Mouse (Mus musculus): ENCODE measurements around the gene Fut11. TPM values are rescaled to one million over a fixed set of nuclear protein-coding genes. Genes with fewer than 3 reads are reported as not detected.

The Fut11 gene
- polyA plus RNA-seq, 1 experiment from 2014 or later, result 22.4 TPM

DNA sequence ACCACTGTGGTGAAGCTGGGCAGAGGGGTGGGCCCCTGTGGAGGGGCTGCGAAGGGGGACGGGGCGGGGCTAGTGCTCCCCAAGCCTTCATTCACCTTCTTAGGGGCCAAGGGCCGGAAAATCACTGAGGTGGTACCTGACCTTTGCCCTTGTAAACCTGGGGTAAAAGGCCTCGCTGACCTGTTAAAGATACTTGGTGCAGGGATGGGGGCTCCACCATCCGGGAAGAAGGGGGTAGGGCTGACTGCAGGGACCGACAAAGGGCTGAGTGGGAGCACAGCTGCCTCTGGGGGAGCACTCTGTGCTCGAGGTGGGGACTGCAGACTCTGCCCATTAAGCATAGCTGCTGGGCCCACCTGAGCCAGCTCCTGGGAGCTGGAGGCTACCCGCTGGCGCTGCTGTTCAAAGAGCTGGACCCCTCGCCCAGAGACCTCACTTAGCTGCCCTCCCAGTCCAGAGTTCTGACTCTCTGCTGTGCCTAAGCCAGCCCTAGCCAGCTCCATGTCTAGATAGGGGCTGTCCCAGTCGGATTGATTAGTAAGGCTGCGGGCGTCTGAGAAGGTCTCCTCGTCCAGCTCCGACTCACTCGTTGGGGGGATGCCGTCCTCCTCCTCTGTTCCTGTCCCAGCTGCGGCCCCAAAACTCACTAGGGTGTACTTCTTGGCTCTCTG, 33.0 kb upstream of the Fut11 start:
- Histone ChIP-seq H3K27ac (peak overlapping the region; percentile 90), H3K9me3 (replicated peaks; ENCODE audit: low read length) (no peaks in the 10 kb centered on the region), H3K4me1 (replicated peaks; ENCODE audit: insufficient read depth, low read length) (peaks cover 5% of the 10 kb centered on the region; the same call in 1 of the 2 replicates), H3K4me3 (replicated peaks; ENCODE audit: low read depth, low read length) (peak overlapping the region; percentile 64), H3K36me3 (ENCODE audit: insufficient read depth, low read length) (no peaks in the 10 kb centered on the region), H3K9ac (ENCODE audit: low read depth, low read length) (peak overlapping the region; percentile 66), H3K27me3 (ENCODE audit: insufficient read depth, low read length) (no peaks in the 10 kb centered on the region), H3K4me2 (ENCODE audit: low read length) (peak overlapping the region; percentile 91)
- 12% methylated on average over 19 of the region's 19 CpGs for WGBS
- TF ChIP-seq CTCF (IDR thresholded peaks at IDR 0.05; ENCODE audit: low read depth), result no peak
- ATAC-seq (replicated peaks; ENCODE audit: low FRiP score, low read depth) (peak; percentile 38), DNase-seq (ENCODE audit: low spot score) (peak; percentile 47)

GRCm38 (mm10) chr14:20662740-20663139, 32.0 kb upstream of the Fut11 start:
- Histone ChIP-seq H3K9me3 (replicated peaks; ENCODE audit: low read length) (no peaks in the 10 kb centered on the region), H3K27me3 (ENCODE audit: insufficient read depth, low read length) (no peaks in the 10 kb centered on the region), H3K27ac (no peak overlapping the region), H3K4me1 (replicated peaks; ENCODE audit: insufficient read depth, low read length) (peaks cover 5% of the 10 kb centered on the region; the same call in 1 of the 2 replicates), H3K36me3 (ENCODE audit: insufficient read depth, low read length) (no peaks in the 10 kb centered on the region), H3K9ac (ENCODE audit: low read depth, low read length) (no peak overlapping the region), H3K4me2 (ENCODE audit: low read length) (no peak overlapping the region), H3K4me3 (replicated peaks; ENCODE audit: low read depth, low read length) (no peak overlapping the region)
- TF ChIP-seq CTCF (IDR thresholded peaks at IDR 0.05; ENCODE audit: low read depth), result no peak
- DNase-seq (ENCODE audit: low spot score) (no peak), ATAC-seq (replicated peaks; ENCODE audit: low FRiP score, low read depth) (no peak)
- WGBS, result 94% methylated on average over 3 of the region's 3 CpGs

DNA sequence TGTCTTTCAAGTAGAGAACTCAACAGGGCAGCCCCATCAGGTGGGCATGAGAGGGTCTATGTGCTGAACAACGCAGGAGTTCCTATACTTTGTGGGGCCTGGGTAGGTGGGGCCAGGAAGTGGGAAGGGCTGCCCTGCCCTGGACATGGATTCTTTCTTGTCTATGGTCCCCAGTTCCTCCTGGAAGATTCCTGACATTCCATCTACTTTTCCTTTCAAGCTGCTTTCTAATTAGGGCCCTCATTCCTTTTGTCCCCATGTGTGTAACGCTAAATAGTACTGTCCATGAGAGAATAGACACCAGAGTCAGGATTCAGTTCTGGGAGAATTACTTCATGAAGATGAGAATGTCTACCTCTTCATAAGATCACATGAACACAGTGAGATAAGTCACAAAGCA, 31.2 kb upstream of the Fut11 start:
- WGBS, result 80% methylated on average over 2 of the region's 2 CpGs
- Histone ChIP-seq H3K4me3 (replicated peaks; ENCODE audit: low read depth, low read length) (no peak overlapping the region), H3K9me3 (replicated peaks; ENCODE audit: low read length) (no peaks in the 10 kb centered on the region), H3K27me3 (ENCODE audit: insufficient read depth, low read length) (no peaks in the 10 kb centered on the region), H3K27ac (no peak overlapping the region), H3K9ac (ENCODE audit: low read depth, low read length) (no peak overlapping the region), H3K4me1 (replicated peaks; ENCODE audit: insufficient read depth, low read length) (peaks cover 5% of the 10 kb centered on the region; the same call in 1 of the 2 replicates), H3K4me2 (ENCODE audit: low read length) (no peak overlapping the region), H3K36me3 (ENCODE audit: insufficient read depth, low read length) (no peaks in the 10 kb centered on the region)
- DNase-seq (ENCODE audit: low spot score) (no peak), ATAC-seq (replicated peaks; ENCODE audit: low FRiP score, low read depth) (no peak)
- TF ChIP-seq CTCF (IDR thresholded peaks at IDR 0.05; ENCODE audit: low read depth), result no peak

DNA sequence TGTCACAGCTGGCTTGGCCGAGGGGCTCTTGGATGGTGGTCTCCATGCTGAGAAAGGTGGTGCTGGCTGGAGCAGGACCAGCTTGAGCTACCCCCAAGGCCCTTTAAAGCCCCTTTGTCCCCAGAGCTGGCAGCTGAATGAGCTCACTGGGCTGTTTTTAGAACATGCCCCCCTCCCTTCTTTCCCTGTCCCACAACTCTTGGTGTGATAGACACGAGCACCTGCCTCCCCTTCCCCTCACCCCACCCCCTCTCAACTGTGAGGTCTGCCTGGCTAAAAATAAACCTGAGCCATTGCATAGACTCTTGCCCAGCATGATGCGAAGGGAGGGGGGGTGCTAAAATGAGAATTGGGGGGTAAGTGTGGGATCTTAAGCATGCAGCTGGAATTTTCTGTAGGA, 30.3 kb upstream of the Fut11 start:
- no peak for DNase-seq (ENCODE audit: low spot score)
- no peak for ATAC-seq (replicated peaks; ENCODE audit: low FRiP score, low read depth)
- Histone ChIP-seq H3K36me3 (ENCODE audit: insufficient read depth, low read length) (no peaks in the 10 kb centered on the region), H3K9me3 (replicated peaks; ENCODE audit: low read length) (no peaks in the 10 kb centered on the region), H3K4me1 (replicated peaks; ENCODE audit: insufficient read depth, low read length) (peaks cover 5% of the 10 kb centered on the region; the same call in 1 of the 2 replicates), H3K27ac (no peak overlapping the region), H3K4me2 (ENCODE audit: low read length) (no peak overlapping the region), H3K27me3 (ENCODE audit: insufficient read depth, low read length) (no peaks in the 10 kb centered on the region), H3K4me3 (replicated peaks; ENCODE audit: low read depth, low read length) (no peak overlapping the region), H3K9ac (ENCODE audit: low read depth, low read length) (no peak overlapping the region)
- no peak for TF ChIP-seq CTCF (IDR thresholded peaks at IDR 0.05; ENCODE audit: low read depth)
- WGBS, result 63% methylated on average over 3 of the region's 3 CpGs

- no peak for ATAC-seq (replicated peaks; ENCODE audit: low FRiP score, low read depth)
- H3K4me3 ChIP-seq (replicated peaks; ENCODE audit: low read depth, low read length), result no peak overlapping the region
- no peaks in the 10 kb centered on the region for H3K9me3 ChIP-seq (replicated peaks; ENCODE audit: low read length)
- H3K36me3 ChIP-seq (ENCODE audit: insufficient read depth, low read length), result no peaks in the 10 kb centered on the region
- no peaks in the 10 kb centered on the region for H3K27me3 ChIP-seq (ENCODE audit: insufficient read depth, low read length)
- H3K27ac ChIP-seq, result no peak overlapping the region
- 0 out of 2 replicates have a peak, but pooled peaks cover 3% of the 10 kb centered on the region for H3K4me1 ChIP-seq (replicated peaks; ENCODE audit: insufficient read depth, low read length)
- no peak for TF ChIP-seq CTCF (IDR thresholded peaks at IDR 0.05; ENCODE audit: low read depth)
- no peak overlapping the region for H3K9ac ChIP-seq (ENCODE audit: low read depth, low read length)
- H3K4me2 ChIP-seq (ENCODE audit: low read length), result no peak overlapping the region
- 64% methylated on average over 1 of the region's 1 CpGs for WGBS
- DNase-seq (ENCODE audit: low spot score), result no peak
Observed at GRCm38 (mm10) chr14:20667469-20667868, 27.3 kb upstream of the Fut11 start.

GRCm38 (mm10) chr14:20668154-20668810, 26.5 kb upstream of the Fut11 start, which contains the start of gene Synpo2l:
Synpo2l (minus strand) TSS chr14:20668354.
- Histone ChIP-seq H3K9me3 (replicated peaks; ENCODE audit: low read length) (no peaks in the 10 kb centered on the region), H3K4me3 (replicated peaks; ENCODE audit: low read depth, low read length) (no peak within 1 kb of the TSS), H3K27ac (peak within 1 kb of the TSS; percentile 60; the same call in 1 of the 2 replicates), H3K36me3 (ENCODE audit: insufficient read depth, low read length) (no peaks in the 10 kb centered on the region), H3K27me3 (ENCODE audit: insufficient read depth, low read length) (no peaks in the 10 kb centered on the region), H3K4me1 (replicated peaks; ENCODE audit: insufficient read depth, low read length) (0 out of 2 replicates have a peak, but pooled peaks cover 3% of the 10 kb centered on the region), H3K4me2 (ENCODE audit: low read length) (no peak within 1 kb of the TSS), H3K9ac (ENCODE audit: low read depth, low read length) (no peak within 1 kb of the TSS)
- ATAC-seq (replicated peaks; ENCODE audit: low FRiP score, low read depth), result no peak; the same call in 1 of the 2 replicates
- 75% methylated on average over 8 of the region's 8 CpGs for WGBS
- TF ChIP-seq CTCF (IDR thresholded peaks at IDR 0.05; ENCODE audit: low read depth), result no peak
- no peak for DNase-seq (ENCODE audit: low spot score)
